Mouse (Mus musculus) myocyte (in vitro differentiated cells): ENCODE measurements around the gene Hpcal1.
A peak's percentile ranks its signal among the peaks of the same experiment; 100 is the strongest.

Source experiments
- CEBPB ChIP-seq: IDR thresholded peaks from 2 replicates; pipeline ENCODE4 v1.6.1; 2011; ENCODE audit warnings: mild to moderate bottlenecking, moderate library complexity; ENCODE audit not compliant: poor library complexity, insufficient read depth, severe bottlenecking
- E2F4 ChIP-seq: IDR thresholded peaks from one replicate; pipeline ENCODE4 v1.6.1; 2011; ENCODE audit warnings: mild to moderate bottlenecking, control low read depth, moderate library complexity; ENCODE audit not compliant: insufficient read depth
- MAX ChIP-seq: IDR thresholded peaks from one replicate; pipeline ENCODE4 v1.6.1; 2011; ENCODE audit warnings: low read depth, mild to moderate bottlenecking, control low read depth
- MYOD1 ChIP-seq, 3 experiments: IDR thresholded peaks; one replicate each; pipeline ENCODE4 v1.6.1; 2011; ENCODE audit warnings: control low read depth in 2 of 3, low read depth in 2 of 3, mild to moderate bottlenecking in 2 of 3, moderate library complexity in 1 of 3; ENCODE audit not compliant: insufficient read length in 2 of 3, control insufficient read depth in 1 of 3
- MYOG ChIP-seq, 3 experiments: IDR thresholded peaks; one replicate each; pipeline ENCODE4 v1.6.1; 2011; ENCODE audit warnings: control low read depth in 2 of 3, low read depth in 2 of 3, mild to moderate bottlenecking in 2 of 3; ENCODE audit not compliant: insufficient read length in 2 of 3, control insufficient read depth in 1 of 3, insufficient read depth in 1 of 3
- POLR2A ChIP-seq: IDR thresholded peaks from one replicate; pipeline ENCODE4 v1.6.1; 2011; ENCODE audit warnings: low read depth, mild to moderate bottlenecking, control low read depth, moderate library complexity; ENCODE audit not compliant: insufficient read length
- POLR2AphosphoS2 ChIP-seq: IDR thresholded peaks from one replicate; pipeline ENCODE4 v1.6.1; 2011; ENCODE audit warnings: low read depth, control low read depth; ENCODE audit not compliant: insufficient read length
- REST ChIP-seq: IDR thresholded peaks from one replicate; pipeline ENCODE4 v1.6.1; 2011; ENCODE audit warnings: mild to moderate bottlenecking, control low read depth, moderate library complexity; ENCODE audit not compliant: insufficient read depth, insufficient read length
- SRF ChIP-seq: IDR thresholded peaks from one replicate; pipeline ENCODE4 v1.6.1; 2011; ENCODE audit warnings: low read depth; ENCODE audit not compliant: control insufficient read depth, insufficient read length
- TCF12 ChIP-seq: IDR thresholded peaks from one replicate; pipeline ENCODE4 v1.6.1; 2011; ENCODE audit warnings: mild to moderate bottlenecking, control low read depth; ENCODE audit not compliant: poor library complexity, insufficient read depth, severe bottlenecking
- TCF3 ChIP-seq: IDR thresholded peaks from one replicate; pipeline ENCODE4 v1.6.1; 2011; ENCODE audit warnings: low read depth, control low read depth; ENCODE audit not compliant: insufficient read length
- USF1 ChIP-seq: IDR thresholded peaks from one replicate; pipeline ENCODE4 v1.6.1; 2011; ENCODE audit warnings: low read depth, mild to moderate bottlenecking, control low read depth, moderate library complexity

GRCm38 (mm10) chr12:17729211-17729900, 38.7 kb downstream of the Hpcal1 start:
- TF ChIP-seq POLR2A (no peak), POLR2AphosphoS2 (no peak), MYOG (IDR thresholded peaks at IDR 0.05; ENCODE audit: control insufficient read depth in 1 of 3, insufficient read depth in 1 of 3, insufficient read length in 2 of 3, low read depth in 2 of 3) (no peak), TCF12 (peak; percentile 1), USF1 (no peak), MYOD1 (IDR thresholded peaks at IDR 0.05; ENCODE audit: control insufficient read depth in 1 of 3, insufficient read length in 2 of 3, low read depth in 2 of 3) (no peak), TCF3 (no peak), REST (no peak), CEBPB (no peak), E2F4 (no peak), MAX (no peak), SRF (no peak)
